Mouse (Mus musculus): ENCODE results near the gene Ndrg2. TPM values are rescaled to one million over a fixed set of nuclear protein-coding genes. Genes with fewer than 3 reads are reported as not detected.
A peak's percentile ranks its signal among the peaks of the same experiment; 100 is the strongest.

Ndrg2 gene
- total RNA-seq, 2 experiments from 2014 or later, result 824 to 861 TPM

DNA sequence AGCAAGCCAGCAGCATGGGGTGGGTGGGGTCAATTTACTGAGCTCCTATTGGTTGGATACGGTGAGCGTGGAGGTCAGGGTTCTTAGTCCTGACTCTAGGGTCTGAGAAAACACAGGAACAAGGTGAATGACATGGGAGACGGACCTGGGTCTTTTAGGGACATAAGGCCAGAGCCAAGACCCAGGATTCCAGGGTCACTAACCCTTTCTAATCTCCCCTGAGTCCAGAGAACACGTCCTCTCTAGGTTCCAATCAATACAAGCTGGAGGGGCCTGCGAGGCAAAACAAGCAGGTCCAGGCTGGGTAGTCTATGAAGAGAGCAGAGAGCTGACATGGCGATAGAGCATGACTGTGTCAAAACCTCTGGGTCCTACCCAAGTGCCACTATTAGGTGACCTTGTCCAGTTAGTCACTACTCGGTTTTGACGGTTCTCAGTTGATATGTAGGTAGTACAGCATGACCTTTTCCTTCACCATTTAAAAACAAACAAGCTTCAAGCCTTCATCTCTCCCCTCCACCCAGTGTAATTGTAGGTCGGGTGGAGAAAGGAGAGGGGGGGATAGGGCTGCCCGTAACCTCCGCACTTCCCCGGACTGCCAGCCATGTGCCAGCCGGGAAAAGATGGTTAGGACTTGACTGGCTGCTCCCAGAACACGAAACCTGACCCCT lies 1.4 kb downstream of the Ndrg2 start:
- no peak for DNase-seq

DNA sequence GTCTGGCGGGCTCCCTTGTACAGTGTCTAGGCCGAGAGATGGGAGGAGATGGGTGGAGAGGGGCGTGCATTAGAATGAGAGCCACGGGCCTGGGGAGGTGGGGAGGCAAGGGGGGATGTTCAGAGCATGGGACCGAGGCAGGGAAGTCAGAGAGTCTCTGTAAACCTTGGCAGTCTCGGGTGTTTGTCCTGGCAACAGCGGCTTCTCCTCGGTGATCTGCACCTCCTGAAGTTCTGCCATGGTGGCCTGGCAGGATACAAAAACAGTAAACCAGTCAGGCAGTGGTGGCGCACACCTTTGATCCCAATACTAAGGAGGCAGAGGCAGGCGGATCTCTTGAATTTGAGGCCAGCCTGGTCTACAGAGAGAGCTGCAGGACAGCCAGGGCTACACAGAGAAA lies 2.7 kb downstream of the Ndrg2 start:
- DNase-seq, result no peak

DNA sequence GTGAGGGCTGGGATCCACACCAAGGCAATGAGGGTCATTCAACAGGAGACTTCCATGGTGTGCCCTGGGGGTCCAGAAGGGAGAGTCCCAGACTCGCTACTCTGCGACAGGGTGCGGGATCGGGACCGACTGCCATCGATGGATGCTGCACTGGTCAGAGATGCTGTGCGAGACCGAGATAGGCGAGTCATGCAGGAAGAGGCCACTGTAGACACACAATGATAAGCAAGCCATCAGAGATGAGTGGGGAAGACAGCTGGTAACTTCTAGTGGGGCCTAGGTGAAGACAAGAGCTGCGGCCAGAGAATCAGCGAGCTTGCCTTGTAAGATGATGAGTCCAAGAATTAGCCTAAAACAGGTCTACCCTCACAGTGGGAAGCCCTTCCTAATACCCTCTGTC lies 7.9 kb downstream of the Ndrg2 start:
- DNase-seq, result no peak

DNA sequence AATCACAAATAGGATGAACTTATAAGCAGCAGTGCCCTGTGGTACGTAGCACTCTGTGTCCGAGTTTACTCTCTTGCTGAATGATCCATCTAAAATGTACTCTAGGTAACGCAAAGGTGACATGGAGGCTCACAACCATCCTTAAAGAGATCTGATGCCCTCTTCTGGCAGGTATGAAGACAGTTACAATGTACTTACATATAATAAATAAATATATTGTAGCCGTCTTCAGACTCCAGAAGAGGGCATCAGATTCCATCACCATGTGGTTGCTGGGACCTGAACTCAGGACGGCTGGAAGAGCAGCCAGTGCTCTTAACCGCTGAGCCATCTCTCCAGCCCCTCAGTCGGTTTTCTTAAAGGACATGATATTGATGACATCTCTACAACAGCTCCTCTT lies 9.3 kb downstream of the Ndrg2 start:
- no peak for DNase-seq

DNA sequence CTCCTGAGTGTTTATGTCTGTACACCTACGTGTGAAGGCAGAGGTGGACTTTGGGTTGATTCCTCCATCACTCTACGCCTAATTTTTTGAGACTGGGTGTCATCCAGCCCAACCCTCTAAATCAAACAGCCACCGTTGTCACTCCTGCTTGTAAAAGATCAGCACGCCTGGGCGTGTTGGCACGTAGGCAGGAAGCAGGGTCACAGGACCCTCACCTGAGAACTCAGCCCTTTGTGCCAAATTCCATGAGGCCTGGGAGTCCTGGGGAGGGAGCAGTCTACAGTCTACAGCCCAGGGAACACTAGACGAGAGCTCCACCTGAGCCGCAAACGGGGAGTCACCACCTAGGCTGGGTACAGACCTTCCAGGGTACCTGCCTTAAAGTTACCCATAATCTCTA lies 10.2 kb downstream of the Ndrg2 start:
- DNase-seq, result no peak

DNA sequence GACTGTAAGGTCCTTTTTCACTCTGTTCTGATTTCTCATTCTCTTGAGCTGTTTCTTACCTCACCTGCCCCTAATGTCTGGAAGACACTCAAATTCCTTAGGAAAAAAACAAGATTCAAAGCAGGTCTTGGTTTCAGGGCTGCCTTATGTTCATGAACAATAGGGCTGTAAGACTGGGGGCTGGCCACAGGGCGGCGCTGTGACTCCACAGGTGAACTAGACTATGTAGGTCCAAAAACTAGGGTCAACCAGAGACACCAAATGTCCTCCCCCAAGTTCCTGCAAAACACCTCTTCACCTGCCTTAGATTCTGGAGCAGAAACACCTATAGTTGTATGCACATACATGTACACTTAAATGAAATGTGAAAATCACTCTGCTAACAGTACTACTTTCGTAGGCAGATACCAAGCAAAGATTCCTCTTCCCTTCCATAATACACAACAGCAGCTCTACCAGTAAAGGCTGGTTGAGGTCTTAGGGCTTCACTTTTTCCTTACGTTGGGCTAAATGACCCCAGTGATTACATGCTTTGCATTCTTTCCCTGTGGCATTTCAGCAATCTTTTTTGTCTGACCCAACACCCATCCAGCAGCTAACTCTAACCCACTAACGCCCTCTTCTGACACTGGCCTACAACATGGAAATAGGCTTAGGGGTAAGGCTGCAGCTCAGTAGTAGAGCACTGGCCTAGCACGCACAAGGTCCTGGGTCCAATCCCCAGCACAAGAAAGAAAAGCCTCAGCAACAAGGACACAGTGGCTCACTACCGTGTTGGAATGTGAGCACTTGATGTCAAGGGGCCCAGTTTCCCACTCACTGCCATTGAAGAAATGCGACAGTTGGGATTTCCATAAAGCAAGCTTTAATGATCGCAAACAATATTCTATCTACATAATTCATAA lies 10.9 kb downstream of the Ndrg2 start:
- peak; percentile 56 to 72 for DNase-seq

DNA sequence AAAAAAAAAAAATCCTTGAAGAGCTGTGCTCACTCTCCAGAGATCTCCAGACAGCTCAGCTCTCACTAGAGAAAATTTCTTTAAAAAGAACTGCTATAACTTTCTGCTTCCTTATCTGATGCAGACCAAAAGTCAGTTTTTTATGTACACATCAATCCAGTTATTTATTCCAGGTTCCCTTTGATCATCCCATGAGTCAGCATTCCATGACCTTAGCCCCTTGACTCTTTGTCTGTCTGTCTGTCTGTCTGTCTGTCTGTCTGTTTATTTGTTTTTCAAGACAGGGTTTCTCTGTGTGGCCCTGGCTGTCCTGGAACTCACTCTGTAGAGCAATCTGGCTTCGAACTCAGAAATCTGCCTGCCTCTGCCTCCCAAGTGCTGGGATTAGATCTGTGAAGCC lies 14.6 kb downstream of the Ndrg2 start:
- DNase-seq, result no peak

DNA sequence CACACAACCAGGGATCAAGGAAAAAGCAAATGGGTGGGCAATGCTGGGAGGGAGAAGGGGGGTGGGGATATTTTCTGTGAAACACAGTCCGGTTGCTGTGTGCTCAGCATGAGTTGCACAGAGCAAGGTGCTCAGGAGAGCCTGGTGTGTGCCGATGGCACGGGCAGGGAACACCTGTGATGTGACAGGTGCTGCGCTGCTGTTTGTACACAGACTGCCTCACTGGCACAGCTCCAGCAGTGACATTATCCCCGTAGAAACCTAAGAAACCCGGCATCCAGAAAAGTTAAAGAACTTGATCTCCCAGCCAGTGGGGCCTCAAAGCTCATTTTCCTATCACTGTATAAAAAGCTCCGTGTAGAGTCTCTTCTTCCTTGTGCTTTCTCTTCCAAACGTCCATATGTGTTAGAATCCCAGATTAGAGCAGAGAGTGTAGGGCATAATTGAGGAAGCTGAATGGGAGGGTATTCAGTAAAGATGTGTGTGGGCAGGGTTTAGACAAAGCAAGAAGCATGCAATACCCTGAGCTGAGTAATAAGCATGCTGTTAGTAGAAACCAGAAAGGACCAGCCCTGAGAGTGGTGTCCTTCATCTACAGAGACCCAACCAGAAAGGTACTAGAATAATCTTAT lies 17.3 kb downstream of the Ndrg2 start:
- DNase-seq, result no peak

DNA sequence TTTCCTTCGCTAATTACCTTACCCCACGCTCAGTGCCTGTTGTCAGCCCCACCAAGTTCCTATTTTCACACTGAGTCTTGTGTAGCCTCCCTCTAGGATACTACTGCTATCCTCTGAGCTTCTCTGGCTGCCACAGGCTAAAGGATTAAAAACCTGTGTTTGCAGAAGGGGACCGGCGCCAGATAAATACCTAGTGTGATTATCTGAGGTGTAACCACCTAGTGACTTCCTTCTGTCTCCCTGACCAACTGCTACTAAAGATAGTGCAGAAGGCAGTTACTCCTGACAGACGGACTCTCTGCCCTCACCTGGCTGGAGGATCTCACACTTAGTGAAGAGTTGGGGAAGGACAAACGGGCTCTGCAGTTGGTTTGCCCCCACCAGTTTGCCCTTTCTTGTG lies 17.9 kb downstream of the Ndrg2 start:
- no peak for DNase-seq

DNA sequence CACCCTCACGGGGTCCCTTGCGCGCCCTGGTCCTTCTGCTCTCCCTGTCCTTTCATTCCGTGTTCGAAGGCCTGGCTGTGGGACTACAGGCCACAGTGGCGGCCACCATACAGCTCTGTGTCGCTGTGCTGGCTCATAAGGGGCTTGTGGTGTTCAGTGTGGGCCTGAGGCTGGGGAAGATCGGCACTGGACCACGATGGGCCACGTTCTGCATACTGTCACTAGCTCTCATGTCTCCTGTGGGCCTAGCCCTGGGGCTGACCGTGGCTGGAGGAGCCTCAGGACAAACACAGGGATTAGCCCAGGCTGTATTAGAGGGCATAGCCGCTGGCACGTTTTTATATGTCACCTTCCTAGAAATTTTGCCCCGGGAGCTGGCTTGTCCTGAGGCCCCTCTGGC lies 18.9 kb downstream of the Ndrg2 start:
- no peak for DNase-seq

DNA sequence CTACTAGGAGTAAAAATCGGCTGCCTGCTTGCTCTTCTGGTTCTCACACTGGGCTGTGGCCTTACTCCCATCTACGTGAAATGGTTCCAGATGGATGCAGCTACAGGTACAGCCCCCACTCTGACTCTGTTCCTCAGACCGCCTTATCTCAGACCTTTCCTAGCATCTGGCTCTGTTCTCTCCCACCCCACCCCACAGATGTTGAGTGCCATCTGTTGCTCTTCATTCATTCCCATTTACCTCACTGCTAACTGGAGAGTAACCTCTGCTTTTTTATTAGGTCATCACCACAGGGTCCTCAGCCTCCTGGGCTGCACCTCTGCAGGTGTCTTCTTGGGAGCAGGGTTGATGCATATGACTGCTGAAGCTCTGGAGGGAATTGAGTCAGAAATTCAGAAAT lies 20.1 kb downstream of the Ndrg2 start:
- no peak for DNase-seq

DNA sequence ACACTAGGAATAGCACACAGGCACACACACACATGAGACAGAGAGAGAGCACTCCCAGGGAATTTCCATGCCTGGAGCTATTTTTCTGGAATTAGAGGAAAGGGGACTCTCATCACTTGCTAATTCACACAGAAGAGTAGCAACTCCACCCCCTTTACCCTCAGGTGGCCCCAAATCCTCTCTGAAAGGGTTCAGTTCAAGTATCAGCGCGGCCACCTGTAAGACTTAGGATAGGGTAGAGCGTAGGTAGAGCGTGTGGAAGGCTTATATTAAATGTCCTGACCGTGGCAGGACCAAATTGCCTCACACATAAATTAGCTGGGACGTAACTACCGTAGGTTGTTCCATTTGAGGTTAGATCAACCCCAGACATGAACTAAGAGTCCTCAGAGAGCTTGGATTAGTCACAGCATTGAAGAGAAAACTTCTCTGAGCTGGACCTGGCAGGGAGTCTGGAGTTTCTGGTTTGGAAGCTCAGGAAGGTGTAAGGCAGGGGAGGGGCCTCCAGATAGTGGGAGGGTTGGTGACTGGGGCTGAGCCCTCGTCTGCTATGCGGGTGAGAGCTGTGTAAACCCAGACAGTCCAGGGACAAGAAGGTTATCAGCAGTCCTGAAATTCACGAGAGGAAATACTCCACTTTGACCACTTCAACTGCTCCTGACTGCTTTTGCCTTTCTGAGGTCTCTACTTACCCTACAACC lies 20.7 kb downstream of the Ndrg2 start:
- DNase-seq, result no peak

DNA sequence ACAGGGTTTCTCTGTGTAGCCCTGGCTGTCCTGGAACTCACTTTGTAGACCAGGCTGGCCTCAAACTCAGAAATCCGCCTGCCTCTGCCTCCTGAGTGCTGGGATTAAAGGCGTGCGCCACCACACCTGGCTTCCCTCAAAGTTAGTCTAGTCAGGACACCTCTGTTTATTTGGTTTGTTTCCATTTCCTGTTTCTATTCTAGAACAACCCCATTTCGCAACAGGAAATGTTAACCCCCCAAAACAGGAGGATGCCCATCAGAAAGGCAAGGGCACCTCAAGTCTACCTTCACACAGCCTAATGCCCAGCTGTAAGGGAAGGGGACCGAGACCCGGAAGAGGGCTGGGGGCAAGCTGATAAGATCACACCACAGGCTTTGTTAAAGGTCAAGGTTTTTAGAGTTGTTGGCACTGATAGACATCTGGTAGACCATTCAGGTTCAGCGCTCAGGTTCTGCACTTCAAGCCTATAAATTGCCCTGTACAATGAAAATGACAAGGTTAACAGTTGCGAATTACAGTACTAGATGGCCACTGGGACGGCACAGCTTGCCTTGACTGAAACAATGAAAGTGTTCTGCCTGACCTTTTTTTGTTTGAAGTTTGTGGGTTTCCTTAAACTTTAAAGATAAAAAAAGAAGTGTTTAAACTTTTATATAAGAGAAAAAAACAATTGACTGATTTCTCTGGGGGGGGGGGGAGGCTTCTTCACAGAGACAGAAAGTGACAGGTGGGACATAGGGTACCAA lies 21.6 kb downstream of the Ndrg2 start, which contains the start of gene Slc39a2:
Slc39a2 (plus strand) TSS at position 699 of the 749 bp plus-strand sequence.
- DNase-seq, result no peak

DNA sequence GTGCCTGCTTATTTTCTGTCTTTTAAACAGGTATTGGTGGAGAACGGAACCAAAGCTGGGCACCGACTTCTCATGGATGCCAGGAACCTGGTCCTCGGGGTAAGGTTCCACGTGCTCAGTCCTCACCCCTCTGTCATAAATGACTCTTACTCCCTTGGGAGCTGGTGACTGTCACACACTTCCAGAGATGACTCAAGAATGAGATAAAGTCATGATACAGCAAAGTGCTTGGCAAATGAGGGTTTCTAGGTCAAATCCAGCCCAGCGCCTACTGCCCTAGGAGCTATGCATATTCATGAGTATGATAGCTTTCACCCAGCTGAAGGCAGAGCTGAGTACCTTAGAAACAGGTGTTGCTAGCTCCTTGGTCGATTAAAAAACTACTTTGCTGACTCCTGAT lies 24.1 kb downstream of the Ndrg2 start:
- DNase-seq, result no peak

DNA sequence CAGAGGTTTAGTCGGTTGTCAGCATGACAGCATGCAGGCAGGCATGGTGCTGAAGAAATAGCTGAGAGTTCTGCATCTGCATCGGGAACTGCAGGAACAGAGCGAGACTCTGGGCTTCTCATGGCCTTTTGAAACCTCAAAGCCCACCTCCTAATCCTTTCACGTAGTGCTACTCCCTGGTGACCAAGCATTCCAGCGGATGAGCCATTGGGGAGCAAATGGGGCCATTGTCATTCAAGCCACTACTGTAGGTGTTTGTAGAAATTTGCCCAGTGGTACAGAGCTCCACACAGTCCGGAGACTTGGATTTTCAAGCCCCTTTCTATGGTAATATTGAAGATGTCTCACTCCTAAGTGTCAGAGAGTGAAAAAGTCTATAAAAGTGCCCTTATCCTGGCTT lies 27.9 kb downstream of the Ndrg2 start:
- DNase-seq, result no peak

DNA sequence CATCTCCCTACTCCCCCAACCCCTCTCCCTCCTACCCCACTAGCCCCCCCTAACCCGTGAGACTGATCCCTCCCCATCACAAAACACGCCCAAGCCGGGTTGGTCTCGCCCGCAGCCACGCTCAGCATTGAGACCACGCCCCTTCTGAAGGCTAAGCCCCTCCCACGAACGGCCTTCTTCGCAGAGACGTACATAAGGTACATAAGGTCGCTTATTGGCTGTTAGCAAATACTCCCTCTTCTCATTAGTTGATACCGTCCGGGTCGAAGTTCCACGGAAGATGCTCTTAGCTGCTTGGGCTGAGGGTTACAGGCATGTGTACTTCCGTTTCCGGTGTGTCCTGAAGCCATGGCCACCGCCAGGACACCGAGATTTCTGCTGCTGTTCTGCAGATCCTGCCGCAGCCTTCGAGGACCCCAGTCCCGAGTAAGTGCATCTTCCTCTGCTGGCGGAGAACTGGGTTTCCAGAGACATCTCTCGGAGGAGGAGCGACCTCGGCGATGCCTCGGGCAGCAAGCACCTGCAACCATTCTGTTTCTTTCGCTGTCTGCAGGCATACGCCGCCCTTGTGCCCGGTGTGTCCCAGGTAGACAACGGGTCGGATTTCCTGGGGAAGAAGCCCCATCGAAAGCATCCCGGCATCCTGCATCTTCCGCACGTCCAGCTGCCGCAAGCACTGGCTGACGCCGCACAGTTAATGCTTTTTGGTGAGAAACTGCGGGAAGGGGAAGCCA lies 29.2 kb downstream of the Ndrg2 start, which contains the start of gene Mettl17:
Mettl17 (plus strand) TSS at position 245 of the 734 bp plus-strand sequence.
- DNase-seq, result peak; percentile 85 to 89

DNA sequence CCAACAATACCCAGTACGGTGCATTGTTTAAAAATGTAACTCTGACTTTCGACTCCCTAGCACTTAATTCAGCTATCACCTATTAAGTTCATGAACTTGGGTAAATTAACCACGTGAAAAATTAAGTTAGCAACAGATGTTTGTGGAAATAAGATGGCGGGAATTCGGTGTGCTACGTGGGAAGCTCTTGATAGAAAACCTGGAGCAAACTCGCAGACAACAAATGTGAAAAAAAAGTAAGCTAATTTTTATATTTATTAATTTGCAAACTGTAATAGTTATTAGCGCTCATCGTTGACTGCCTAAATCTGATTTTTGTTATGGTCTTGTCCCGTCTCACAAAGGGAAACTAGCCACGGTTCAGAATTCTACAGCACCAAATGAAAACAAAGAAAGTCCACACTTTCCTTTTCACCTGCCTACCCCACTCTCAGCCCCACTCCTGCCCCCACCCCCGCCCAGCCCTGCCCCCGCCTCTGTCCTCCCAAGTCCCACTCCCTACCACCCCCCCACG lies 29.9 kb downstream of the Ndrg2 start:
- DNase-seq, result no peak

DNA sequence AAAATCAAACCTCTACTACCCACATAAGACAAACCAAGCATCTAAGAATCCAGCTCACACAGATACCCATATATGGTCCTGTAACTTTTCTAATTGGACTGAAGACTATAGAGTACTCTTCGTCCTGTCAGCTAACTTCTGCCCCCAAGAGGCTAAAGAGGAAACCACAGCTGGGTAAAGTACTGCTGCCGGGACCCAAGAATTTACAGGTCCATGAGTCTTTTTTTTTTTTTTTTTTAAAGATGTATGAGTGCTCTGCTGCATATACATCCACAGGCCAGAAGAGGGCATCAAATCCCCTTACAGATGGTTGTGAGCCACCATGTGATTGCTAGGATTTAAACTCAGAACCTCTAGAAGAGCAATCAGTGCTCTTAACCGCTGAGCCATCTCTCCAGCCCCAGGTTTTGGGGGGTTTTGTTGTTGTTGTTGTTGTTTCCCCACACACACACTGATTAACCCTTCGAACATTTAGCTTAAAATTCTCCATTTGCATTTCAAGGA lies 30.4 kb downstream of the Ndrg2 start:
- peak in 1 of 2 experiments; percentile 17 for DNase-seq

DNA sequence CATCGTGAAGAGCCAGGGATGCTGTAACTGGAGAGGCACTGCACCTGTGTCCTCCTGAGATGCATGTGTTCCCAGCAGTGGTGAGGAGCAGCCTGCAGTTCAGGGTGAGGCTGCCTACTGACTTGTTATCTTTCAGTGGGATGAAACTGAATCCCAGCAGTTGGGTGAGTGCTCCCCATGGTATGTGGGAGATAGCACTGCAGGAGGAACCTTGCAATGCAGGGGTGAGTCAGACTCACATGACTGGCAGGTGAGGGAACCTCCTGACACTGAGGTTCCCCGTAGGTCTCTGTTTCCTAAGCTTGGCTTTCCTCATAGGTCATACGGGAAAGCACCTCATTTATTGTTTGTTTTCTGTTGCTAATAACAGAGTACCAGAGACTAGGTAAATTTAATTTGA lies 36.4 kb downstream of the Ndrg2 start:
- DNase-seq, result no peak

DNA sequence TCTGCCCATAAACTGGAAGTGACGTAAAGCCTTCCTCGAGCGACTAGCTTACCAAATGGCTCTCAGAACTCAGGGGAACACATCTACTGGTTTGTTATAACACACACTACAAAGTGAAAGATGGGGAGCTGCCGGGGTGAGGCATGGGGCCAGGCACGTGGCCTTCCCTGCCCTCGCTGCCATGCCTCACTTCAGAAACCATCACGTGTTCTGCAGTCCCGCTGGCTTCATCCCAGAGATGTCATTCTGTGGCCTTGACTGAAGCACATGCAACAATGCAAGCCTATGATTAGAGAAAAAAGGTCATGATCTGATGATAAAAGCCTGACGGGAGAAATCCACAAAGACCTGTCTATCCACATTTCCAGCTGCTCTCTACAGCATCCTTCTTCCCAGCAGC lies 42.2 kb downstream of the Ndrg2 start:
- no peak for DNase-seq

DNA sequence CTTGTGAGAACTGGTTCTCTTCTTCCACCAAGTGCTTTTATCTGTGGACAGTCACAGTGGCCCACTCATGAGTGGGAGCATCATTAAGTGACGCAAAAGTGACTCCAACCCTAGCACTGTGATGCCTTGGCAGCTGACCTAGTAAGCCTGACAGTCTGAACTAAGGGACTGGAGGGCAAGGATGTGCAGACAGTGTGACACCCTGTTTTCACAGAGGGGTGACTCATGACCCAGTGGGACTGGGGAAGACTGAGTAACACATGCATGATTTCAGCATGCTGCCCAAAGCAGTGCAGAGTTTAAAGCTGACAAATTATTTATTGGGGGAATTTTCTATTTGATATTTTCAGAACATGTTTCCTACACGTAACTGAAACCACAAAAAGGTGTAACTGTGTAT lies 43.2 kb downstream of the Ndrg2 start:
- DNase-seq, result no peak
